ENCODE assay signal across 8 mouse cellular contexts in genomic region chr12:24709831-24710508, GRCm38 (mm10). TPM values are rescaled to one million over a fixed set of nuclear protein-coding genes. Genes with fewer than 3 reads are reported as not detected.
DNase-seq lines count a peak whose midpoint lies in the region; ATAC-seq and TF ChIP-seq lines count a peak whose summit lies in the region.

No protein-coding gene starts in this region.

- H3K27ac ChIP-seq in gastrocnemius, adult 2 months: no peak overlapping the region
- peak overlapping the region; percentile 83; the same call in 1 of the 2 replicates for H3K27ac ChIP-seq in embryonic facial prominence, embryonic 15.5 days (replicated peaks)

- no peaks in the 10 kb centered on the region for H3K9me3 ChIP-seq in embryonic facial prominence, embryonic 15.5 days (replicated peaks)

- H3K27me3 ChIP-seq in embryonic facial prominence, embryonic 15.5 days: no peaks in the 10 kb centered on the region

- no peak overlapping the region for H3K4me3 ChIP-seq in gastrocnemius, adult 2 months
- H3K4me3 ChIP-seq in embryonic facial prominence, embryonic 15.5 days (replicated peaks): peak overlapping the region; percentile 91

- H3K4me1 ChIP-seq in embryonic facial prominence, embryonic 15.5 days: peaks cover 46% of the 10 kb centered on the region

- peak overlapping the region; percentile 97 for H3K4me2 ChIP-seq in embryonic facial prominence, embryonic 15.5 days (replicated peaks)

- peak; percentile 82 for TF ChIP-seq CTCF in gastrocnemius, adult 2 months (IDR thresholded peaks at IDR 0.05)

- WGBS in embryonic facial prominence, embryonic 15.5 days: 24% methylated on average over 5 of the region's 5 CpGs

- no peak for ATAC-seq in embryonic facial prominence, embryonic 15.5 days (ENCODE audit: insufficient number of reproducible peaks, low FRiP score, low TSS enrichment, low read depth)

- H3K36me3 ChIP-seq in embryonic facial prominence, embryonic 15.5 days: peaks cover 17% of the 10 kb centered on the region; the same call in 1 of the 2 replicates

- H3K9ac ChIP-seq in embryonic facial prominence, embryonic 15.5 days: no peak overlapping the region

- peak; percentile 42 for DNase-seq in gastrocnemius, adult 2 months
- DNase-seq in gastrocnemius, postnatal 25 days: no peak
- peak; percentile 94 for DNase-seq in adipocyte (ENCODE audit: low spot score)
- peak; percentile 46 to 49 for DNase-seq in heart, postnatal 36 days
- DNase-seq in layer of hippocampus, adult 9-11 months: peak; percentile 49
- peak; percentile 69 to 70 for DNase-seq in lung, postnatal 4 days
- DNase-seq in right cerebral cortex, postnatal 4 days: peak; percentile 38

- intact Hi-C loops in gastrocnemius, adult 2 months (cut with DNase I): loop anchor here (1.0 kb wide), 1 partner anchor 242 kb away; no protein-coding TSS in a partner anchor
- intact Hi-C loops in heart, postnatal 36 days (cut with DNase I): loop anchor here (1.0 to 2.0 kb wide), 2 partner anchors 239 to 242 kb away; no protein-coding TSS in a partner anchor

RNA-seq across cellular contexts. Expression of gene Rrm2, which starts 1.9 kb away (rescaled TPM):
- total RNA-seq in gastrocnemius, adult 2 months (2021): 1 to 10 TPM in 1 of 2 experiments, under 1 TPM in 1; 0.89 to 1.1 TPM
- 1 to 10 TPM; 1.8 to 3.6 TPM for total RNA-seq in gastrocnemius, postnatal 25 days (2021)
- polyA plus RNA-seq in embryonic facial prominence, embryonic 15.5 days (2015; fragmentation: Nextera tagmentation; extraction: Ambion mirVana): 142 and 158 TPM in 2 replicates
- 1 to 10 TPM; 3.7 to 4.2 TPM for total RNA-seq in heart, postnatal 36 days (2021)

RNA-seq across cellular contexts. Expression of gene Cys1, which starts 28.4 kb away (rescaled TPM):
- total RNA-seq in gastrocnemius, adult 2 months (2021): 1 to 10 TPM; 1.8 to 2.7 TPM
- 1 to 10 TPM; 3.0 to 3.5 TPM for total RNA-seq in gastrocnemius, postnatal 25 days (2021)
- polyA plus RNA-seq in embryonic facial prominence, embryonic 15.5 days (2015; fragmentation: Nextera tagmentation; extraction: Ambion mirVana): 6.2 and 6.5 TPM in 2 replicates
- total RNA-seq in heart, postnatal 36 days (2021): 1 to 10 TPM; 5.5 to 6.5 TPM

RNA-seq across cellular contexts. Expression of gene Klf11, which starts 58.9 kb away (rescaled TPM):
- total RNA-seq in gastrocnemius, adult 2 months (2021): 1 to 10 TPM; 4.1 to 7.9 TPM
- total RNA-seq in gastrocnemius, postnatal 25 days (2021): 1 to 10 TPM; 4.8 to 6.9 TPM
- polyA plus RNA-seq in embryonic facial prominence, embryonic 15.5 days (2015; fragmentation: Nextera tagmentation; extraction: Ambion mirVana): 13.0 and 13.1 TPM in 2 replicates
- 10 to 100 TPM; 10.9 to 16.4 TPM for total RNA-seq in heart, postnatal 36 days (2021)
